Mouse (Mus musculus) forebrain, embryonic 11.5 days (tissue): Measurements from ENCODE around the gene Olfr157. TPM values are rescaled to one million over a fixed set of nuclear protein-coding genes. Genes with fewer than 3 reads are reported as not detected.

Experiments
- ATAC-seq: fragments of 200-750 bp; cut with Nextera tagmentation; replicated peaks from 2 replicates; pipeline ENCODE4 v1.8.0; 2017; ENCODE audit warnings: moderate TSS enrichment; ENCODE audit not compliant: low FRiP score
- DNase-seq: peaks from one replicate; pipeline ENCODE4 v3.0.0-alpha.2; 2017; ENCODE audit warnings: low spot score
- H3K27ac ChIP-seq: fragments of 300-500 bp; sonication (generic); 2 replicates; pipeline ENCODE4 v1.5.1; 2014; ENCODE audit warnings: low read depth, low read length
- H3K27me3 ChIP-seq: fragments of 300-500 bp; sonication (generic); 2 replicates; pipeline ENCODE4 v1.6.1; 2014; ENCODE audit warnings: mild to moderate bottlenecking, low read length, mixed read lengths; ENCODE audit not compliant: control insufficient read depth, insufficient read depth
- H3K36me3 ChIP-seq: fragments of 300-500 bp; sonication (generic); 2 replicates; pipeline ENCODE4 v1.6.1; 2014; ENCODE audit warnings: mild to moderate bottlenecking, low read length, moderate library complexity, mixed read lengths; ENCODE audit not compliant: control insufficient read depth, insufficient read depth
- H3K4me1 ChIP-seq: fragments of 300-500 bp; sonication (generic); replicated peaks from 2 replicates; pipeline ENCODE4 v1.6.1; 2014; ENCODE audit warnings: low read length, mixed read lengths; ENCODE audit not compliant: control insufficient read depth, insufficient read depth
- H3K4me2 ChIP-seq: fragments of 300-500 bp; sonication (generic); 2 replicates; pipeline ENCODE4 v1.6.1; 2014; ENCODE audit warnings: low read depth, mild to moderate bottlenecking, low read length, moderate library complexity, mixed read lengths; ENCODE audit not compliant: severe bottlenecking
- H3K4me3 ChIP-seq: fragments of 300-500 bp; sonication (generic); 2 replicates; pipeline ENCODE4 v1.5.1; 2014; ENCODE audit warnings: low read depth, low read length
- H3K9ac ChIP-seq: fragments of 300-500 bp; sonication (generic); 2 replicates; pipeline ENCODE4 v1.6.1; 2014; ENCODE audit warnings: low read length
- H3K9me3 ChIP-seq: fragments of 300-500 bp; sonication (generic); 2 replicates; pipeline ENCODE4 v1.6.1; 2016; ENCODE audit warnings: low read length, mixed read lengths; ENCODE audit not compliant: control insufficient read depth
- WGBS: fragments of 180-500 bp; shearing (Covaris S2); extraction: QIAGEN DNeasy Blood & Tissue Kit; methylation state at CpG from one replicate; pipeline ENCODE4 v1.1.7; 2014; 5-methylcytosine and 5-hydroxymethylcytosine counted together
- polyA plus RNA-seq: library from polyadenylated mRNA; unstranded; fragments of >200 nt; fragmentation: Nextera tagmentation; extraction: Ambion mirVana; gene quantifications from 2 replicates; pipeline ENCODE4 v1.2.1, GENCODE M21; 2014

Olfr157 gene
- polyA plus RNA-seq, 1 experiment from 2014 or later = not detected

DNA sequence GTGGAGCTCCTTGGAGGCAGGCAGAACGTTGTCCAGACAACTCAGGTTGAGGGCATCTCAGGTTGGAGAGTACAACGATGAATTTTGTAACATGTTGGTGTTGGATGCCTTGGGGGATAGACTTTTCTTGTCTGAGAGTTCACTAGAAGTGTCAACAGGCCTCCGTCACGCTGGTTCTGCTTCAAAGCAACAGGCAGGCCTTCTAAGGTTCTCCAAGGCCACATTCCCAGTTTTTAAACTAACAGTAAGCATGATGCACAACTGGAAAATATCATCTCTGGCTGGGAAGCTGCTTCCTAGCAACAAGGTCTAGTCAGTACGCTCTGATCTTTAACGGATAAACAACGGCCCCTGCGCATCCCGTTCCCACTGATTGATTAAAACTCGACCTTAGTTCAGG lies 29.8 kb upstream of the Olfr157 start:
- Histone ChIP-seq H3K4me3 (no peak overlapping the region), H3K9me3 (no peaks in the 10 kb centered on the region), H3K4me2 (no peak overlapping the region), H3K36me3 (no peaks in the 10 kb centered on the region), H3K27me3 (no peaks in the 10 kb centered on the region), H3K27ac (no peak overlapping the region), H3K9ac (no peak overlapping the region), H3K4me1 (no peaks in the 10 kb centered on the region)
- DNase-seq (no peak), ATAC-seq (no peak)
- WGBS = 93% methylated on average over 10 of the region's 10 CpGs

DNA sequence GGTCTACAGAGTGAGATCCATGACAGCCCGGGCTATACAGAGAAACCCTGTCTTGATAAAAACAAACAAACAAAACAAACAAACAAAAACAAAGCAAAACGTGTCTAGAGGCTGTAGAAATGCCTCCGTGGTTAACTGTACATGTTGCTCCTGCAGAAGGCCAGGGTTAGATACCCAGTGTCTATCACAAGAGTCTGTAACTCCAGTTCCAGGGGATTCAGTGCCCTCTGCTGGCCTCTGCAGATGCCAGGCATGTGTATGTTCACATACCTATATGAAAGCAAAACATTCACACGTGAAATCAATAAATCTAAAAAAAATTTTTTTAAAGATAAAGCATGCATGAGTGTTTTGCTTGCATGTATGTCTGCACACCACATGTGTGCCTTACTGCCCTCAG lies 23.3 kb upstream of the Olfr157 start:
- Histone ChIP-seq H3K36me3 (no peaks in the 10 kb centered on the region), H3K9me3 (no peaks in the 10 kb centered on the region), H3K27ac (no peak overlapping the region), H3K4me3 (no peak overlapping the region), H3K9ac (no peak overlapping the region), H3K4me1 (no peaks in the 10 kb centered on the region), H3K27me3 (no peaks in the 10 kb centered on the region), H3K4me2 (no peak overlapping the region)
- ATAC-seq = no peak
- WGBS = 68% methylated on average over 4 of the region's 4 CpGs
- no peak for DNase-seq

DNA sequence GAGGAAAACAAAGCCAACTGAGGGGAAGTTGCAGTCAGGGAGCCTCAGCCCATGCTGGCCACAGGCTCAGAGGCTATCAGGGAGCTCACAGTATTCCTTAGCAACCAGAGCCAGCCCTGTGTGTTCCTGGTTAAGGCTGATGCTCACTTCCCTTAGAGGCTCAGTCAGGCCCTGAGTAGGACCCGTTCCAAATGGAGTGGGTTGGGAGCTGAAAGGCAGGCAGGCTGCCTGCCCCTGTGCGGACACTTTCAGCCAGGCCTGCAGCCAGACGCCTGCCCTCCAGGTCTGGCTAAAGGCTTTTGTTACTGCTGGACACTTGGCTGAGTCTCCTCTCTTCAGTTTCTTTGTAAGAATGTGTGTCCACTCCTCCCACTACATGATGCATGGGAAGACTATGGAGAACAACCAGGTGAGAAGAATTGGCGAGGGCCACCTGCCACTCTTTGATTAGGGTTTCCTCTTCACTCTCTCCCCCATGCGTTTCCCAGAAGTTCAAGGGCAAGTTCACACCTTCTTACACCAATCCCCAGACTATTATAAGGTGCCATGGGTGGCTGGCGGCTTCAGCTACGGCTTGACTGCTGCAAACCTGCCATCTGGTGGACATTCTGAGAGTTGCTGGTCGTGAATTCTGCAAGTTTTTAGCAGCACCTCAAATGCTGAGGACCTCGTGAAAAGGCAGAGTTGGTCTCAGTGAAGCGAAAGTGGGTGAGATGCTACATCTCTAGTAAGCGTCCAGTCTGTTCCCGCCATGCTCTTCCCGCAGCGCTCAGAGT lies 20.9 kb upstream of the Olfr157 start:
- peak; percentile 84 for DNase-seq
- no peaks in the 10 kb centered on the region for H3K9me3 ChIP-seq
- 18% methylated on average over 14 of the region's 14 CpGs for WGBS
- H3K27me3 ChIP-seq = no peaks in the 10 kb centered on the region
- no peaks in the 10 kb centered on the region for H3K36me3 ChIP-seq
- H3K9ac ChIP-seq = no peak overlapping the region
- no peaks in the 10 kb centered on the region for H3K4me1 ChIP-seq
- no peak overlapping the region for H3K4me2 ChIP-seq
- H3K27ac ChIP-seq = no peak overlapping the region
- H3K4me3 ChIP-seq = no peak overlapping the region
- no peak for ATAC-seq

DNA sequence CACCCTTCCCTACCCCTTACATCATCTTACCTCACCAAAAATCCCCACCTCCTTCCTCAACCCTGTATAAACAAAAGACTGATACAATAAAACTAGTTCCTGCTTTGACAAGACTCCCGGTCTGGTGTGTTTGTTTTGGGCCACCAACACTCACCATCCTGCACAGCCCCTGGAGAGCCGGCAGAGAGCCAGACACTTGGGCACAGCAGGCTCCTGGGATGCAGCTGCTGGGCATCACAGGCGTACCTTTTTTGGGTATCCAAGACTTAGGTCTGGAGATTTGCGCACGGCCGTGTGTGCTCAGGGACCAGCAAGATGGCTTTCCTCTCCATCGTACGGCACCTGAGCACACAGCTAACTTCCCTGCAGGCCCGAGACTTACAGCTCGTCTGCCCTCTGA lies 19.9 kb upstream of the Olfr157 start:
- WGBS = 85% methylated on average over 10 of the region's 10 CpGs

GRCm38 (mm10) chr4:43854101-43854500 lies 14.1 kb upstream of the Olfr157 start:
- Histone ChIP-seq H3K4me3 (no peak overlapping the region), H3K27ac (no peak overlapping the region), H3K4me1 (no peaks in the 10 kb centered on the region), H3K4me2 (no peak overlapping the region), H3K9ac (no peak overlapping the region), H3K36me3 (no peaks in the 10 kb centered on the region), H3K9me3 (no peaks in the 10 kb centered on the region), H3K27me3 (no peaks in the 10 kb centered on the region)
- DNase-seq = peak; percentile 37
- no peak for ATAC-seq
- WGBS = 76% methylated on average over 8 of the region's 8 CpGs

More for the DNA sequence above, 19.9 kb upstream of the Olfr157 start:
- Histone ChIP-seq H3K4me3 (no peak overlapping the region), H3K4me2 (no peak overlapping the region), H3K36me3 (no peaks in the 10 kb centered on the region), H3K9me3 (no peaks in the 10 kb centered on the region), H3K4me1 (no peaks in the 10 kb centered on the region), H3K9ac (no peak overlapping the region), H3K27me3 (no peaks in the 10 kb centered on the region), H3K27ac (no peak overlapping the region)
- ATAC-seq (no peak), DNase-seq (no peak)

DNA sequence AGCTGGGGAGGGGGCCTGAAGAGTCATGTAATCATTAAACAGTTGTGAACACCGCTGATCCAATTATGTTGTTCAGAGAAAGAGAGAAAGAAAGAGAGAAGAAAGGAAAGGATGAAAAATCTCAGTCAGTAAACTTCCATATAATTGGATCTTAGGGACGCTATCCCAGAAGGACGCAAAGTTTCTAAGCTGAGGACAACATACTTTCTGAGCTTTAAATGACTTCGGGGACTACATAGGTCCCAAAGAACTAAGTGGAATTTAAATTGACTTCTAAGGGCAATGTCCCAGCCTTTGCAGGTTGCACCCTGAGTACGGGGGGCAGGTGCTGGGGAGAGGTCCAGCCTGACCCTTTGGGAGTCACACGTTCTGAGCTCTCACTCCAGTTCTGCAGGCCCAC lies 11.3 kb upstream of the Olfr157 start, which contains the start of gene Olfr155:
Gene Olfr155, plus strand, starts transcription at position 301 of the 400 bp plus-strand sequence.
- ATAC-seq = no peak
- WGBS = 86% methylated on average over 6 of the region's 6 CpGs
- Histone ChIP-seq H3K36me3 (no peaks in the 10 kb centered on the region), H3K4me3 (no peak within 1 kb of the TSS), H3K4me2 (no peak within 1 kb of the TSS), H3K27me3 (no peaks in the 10 kb centered on the region), H3K27ac (no peak within 1 kb of the TSS), H3K9me3 (no peaks in the 10 kb centered on the region), H3K4me1 (no peaks in the 10 kb centered on the region), H3K9ac (no peak within 1 kb of the TSS)
- peak; percentile 8 for DNase-seq

- no peaks in the 10 kb centered on the region for H3K4me1 ChIP-seq
- no peaks in the 10 kb centered on the region; the same call in 1 of the 2 replicates for H3K9me3 ChIP-seq
- H3K4me2 ChIP-seq = no peak overlapping the region
- H3K36me3 ChIP-seq = no peaks in the 10 kb centered on the region
- H3K27me3 ChIP-seq = no peaks in the 10 kb centered on the region
- 79% methylated on average over 3 of the region's 3 CpGs for WGBS
- ATAC-seq = no peak
- no peak overlapping the region for H3K9ac ChIP-seq
- no peak overlapping the region for H3K4me3 ChIP-seq
- DNase-seq = no peak
- H3K27ac ChIP-seq = no peak overlapping the region
These were observed 1.7 kb downstream of the Olfr157 start for GRCm38 (mm10) chr4:43838326-43838725.

DNA sequence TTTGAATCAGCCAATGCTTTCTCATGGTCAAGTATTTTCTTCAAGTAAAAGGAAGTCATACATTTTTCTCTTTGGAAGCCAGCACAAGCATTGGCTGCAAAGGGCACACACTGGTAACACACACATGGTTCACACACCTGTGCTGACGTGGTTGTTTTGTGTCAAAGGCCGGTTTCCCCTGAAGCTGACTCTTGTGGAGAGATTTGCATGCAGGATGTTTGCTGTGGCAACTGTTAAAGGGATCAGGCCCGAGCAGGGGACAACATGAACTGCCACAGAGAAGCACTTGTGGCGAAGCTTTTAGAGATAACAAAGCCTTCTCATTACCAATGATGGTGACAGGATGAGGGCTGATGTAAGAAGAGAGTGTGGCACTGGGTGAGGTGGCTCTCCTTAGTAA lies 5.3 kb downstream of the Olfr157 start:
- WGBS = 69% methylated on average over 4 of the region's 4 CpGs
- no peaks in the 10 kb centered on the region for H3K9me3 ChIP-seq
- H3K36me3 ChIP-seq = no peaks in the 10 kb centered on the region
- no peak overlapping the region for H3K9ac ChIP-seq
- H3K4me1 ChIP-seq = no peaks in the 10 kb centered on the region
- H3K4me2 ChIP-seq = no peak overlapping the region
- no peaks in the 10 kb centered on the region for H3K27me3 ChIP-seq
- H3K4me3 ChIP-seq = no peak overlapping the region
- no peak for DNase-seq
- no peak for ATAC-seq
- H3K27ac ChIP-seq = no peak overlapping the region

- no peaks in the 10 kb centered on the region for H3K27me3 ChIP-seq
- no peak overlapping the region for H3K4me3 ChIP-seq
- ATAC-seq = no peak
- H3K27ac ChIP-seq = no peak overlapping the region
- WGBS = 72% methylated on average over 5 of the region's 5 CpGs
- no peaks in the 10 kb centered on the region for H3K4me1 ChIP-seq
- H3K9me3 ChIP-seq = no peaks in the 10 kb centered on the region
- DNase-seq = peak; percentile 29
- no peaks in the 10 kb centered on the region for H3K36me3 ChIP-seq
- H3K4me2 ChIP-seq = no peak overlapping the region
- H3K9ac ChIP-seq = no peak overlapping the region
These were observed 6.2 kb downstream of the Olfr157 start for GRCm38 (mm10) chr4:43833752-43834151.
